Mouse (Mus musculus) forebrain, embryonic 13.5 days (tissue): ENCODE results near the gene Sept6. TPM values are rescaled to one million over a fixed set of nuclear protein-coding genes. Genes with fewer than 3 reads are reported as not detected.
"Not testable (repeated sequence)": the region's sequence is repeated elsewhere in the genome, so short reads cannot be mapped to it uniquely, and the experiment has no call there.

Experiments used
- ATAC-seq: fragments of 200-750 bp; cut with Nextera tagmentation; 2 replicates; pipeline ENCODE4 v1.8.0; 2017
- H3K27ac ChIP-seq: fragments of 300-500 bp; sonication (generic); 2 replicates; pipeline ENCODE4 v1.5.1; 2015; ENCODE audit warnings: inconsistent platforms, mild to moderate bottlenecking, moderate library complexity
- H3K27me3 ChIP-seq: fragments of 300-500 bp; sonication (generic); 2 replicates; pipeline ENCODE4 v1.6.1; 2015; ENCODE audit warnings: mild to moderate bottlenecking, inconsistent platforms
- H3K36me3 ChIP-seq: fragments of 300-500 bp; sonication (generic); 2 replicates; pipeline ENCODE4 v1.6.1; 2015; ENCODE audit warnings: mild to moderate bottlenecking, inconsistent platforms; ENCODE audit not compliant: poor library complexity, severe bottlenecking
- H3K4me1 ChIP-seq: fragments of 300-500 bp; sonication (generic); 2 replicates; pipeline ENCODE4 v1.6.1; 2015; ENCODE audit warnings: inconsistent platforms
- H3K4me2 ChIP-seq: fragments of 300-500 bp; sonication (generic); 2 replicates; pipeline ENCODE4 v1.6.1; 2015; ENCODE audit warnings: inconsistent platforms, mild to moderate bottlenecking, moderate library complexity
- H3K4me3 ChIP-seq: fragments of 300-500 bp; sonication (generic); 2 replicates; pipeline ENCODE4 v1.5.1; 2015; ENCODE audit warnings: mild to moderate bottlenecking, inconsistent platforms
- H3K9ac ChIP-seq: fragments of 300-500 bp; sonication (generic); 2 replicates; pipeline ENCODE4 v1.6.1; 2015; ENCODE audit warnings: mild to moderate bottlenecking, inconsistent platforms
- H3K9me3 ChIP-seq: fragments of 300-500 bp; sonication (generic); replicated peaks from 2 replicates; pipeline ENCODE4 v1.6.1; 2016; ENCODE audit warnings: inconsistent platforms
- WGBS: fragments of 180-500 bp; shearing (Covaris S2); methylation state at CpG from one replicate; pipeline ENCODE4 v1.1.7; 2015; 5-methylcytosine and 5-hydroxymethylcytosine counted together
- polyA plus RNA-seq: library from polyadenylated mRNA; unstranded; fragments of >200 nt; fragmentation: Nextera tagmentation; extraction: Ambion mirVana; gene quantifications from 2 replicates; pipeline ENCODE4 v1.2.1, GENCODE M21; 2015

Sept6 gene
- polyA plus RNA-seq, 1 experiment from 2014 or later = 41.9 TPM

DNA sequence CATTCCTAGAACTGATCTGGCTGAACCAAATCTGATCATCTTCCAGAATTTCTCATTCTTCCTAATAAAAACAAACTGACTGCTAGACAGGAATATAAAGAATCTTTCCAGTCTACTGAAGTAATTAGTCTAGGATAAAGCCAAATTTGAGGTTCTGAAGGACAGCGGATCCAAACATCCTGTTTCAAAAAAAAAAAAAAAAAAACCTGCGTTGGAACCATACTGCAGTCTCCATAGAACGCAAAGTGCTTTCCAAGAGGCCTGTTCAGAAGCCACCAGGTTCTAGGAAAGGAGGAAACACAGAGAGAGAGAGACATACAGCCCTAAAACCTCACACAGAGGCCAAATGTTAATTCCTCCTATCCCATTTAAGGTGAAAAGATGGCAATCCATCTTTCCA is 89.9 kb downstream of the Sept6 start:
- H3K27me3 ChIP-seq = no peaks in the 10 kb centered on the region
- H3K36me3 ChIP-seq = no peaks in the 10 kb centered on the region
- no peaks in the 10 kb centered on the region for H3K9me3 ChIP-seq
- H3K4me3 ChIP-seq = peak overlapping the region; percentile 56
- peak overlapping the region; percentile 81 for H3K27ac ChIP-seq
- ATAC-seq = no peak
- no peaks in the 10 kb centered on the region for H3K4me1 ChIP-seq
- WGBS = 33% methylated on average over 3 of the region's 3 CpGs
- peak overlapping the region; percentile 76 for H3K9ac ChIP-seq
- H3K4me2 ChIP-seq = peak overlapping the region; percentile 64

DNA sequence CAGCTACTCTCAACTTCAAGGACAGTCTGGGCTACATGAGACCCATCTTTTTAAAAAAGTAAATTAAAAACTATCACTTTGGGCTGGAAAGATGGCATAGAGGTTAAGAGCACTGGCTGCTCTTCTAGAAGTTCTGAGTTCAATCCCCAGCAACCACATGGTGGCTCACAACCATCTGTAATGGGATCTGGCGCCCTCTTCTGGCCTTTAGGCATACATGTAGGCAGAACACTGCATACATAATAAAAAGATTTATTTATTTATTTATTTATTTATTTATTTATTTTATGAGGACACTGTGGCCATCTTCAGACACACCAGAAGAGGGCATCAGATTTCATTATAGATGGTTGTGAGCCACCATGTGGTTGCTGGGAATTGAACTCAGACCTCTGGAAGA is 92.7 kb downstream of the Sept6 start:
- not testable (repeated sequence) for H3K4me2 ChIP-seq, H3K9me3 ChIP-seq, H3K27me3 ChIP-seq, H3K4me1 ChIP-seq, ATAC-seq, H3K4me3 ChIP-seq, H3K9ac ChIP-seq, H3K27ac ChIP-seq, H3K36me3 ChIP-seq
- WGBS = 21% methylated on average over 1 of the region's 1 CpGs

GRCm38 (mm10) chrX:36884719-36885118 is 106.9 kb downstream of the Sept6 start:
- no peak overlapping the region for H3K27ac ChIP-seq
- ATAC-seq = no peak

DNA sequence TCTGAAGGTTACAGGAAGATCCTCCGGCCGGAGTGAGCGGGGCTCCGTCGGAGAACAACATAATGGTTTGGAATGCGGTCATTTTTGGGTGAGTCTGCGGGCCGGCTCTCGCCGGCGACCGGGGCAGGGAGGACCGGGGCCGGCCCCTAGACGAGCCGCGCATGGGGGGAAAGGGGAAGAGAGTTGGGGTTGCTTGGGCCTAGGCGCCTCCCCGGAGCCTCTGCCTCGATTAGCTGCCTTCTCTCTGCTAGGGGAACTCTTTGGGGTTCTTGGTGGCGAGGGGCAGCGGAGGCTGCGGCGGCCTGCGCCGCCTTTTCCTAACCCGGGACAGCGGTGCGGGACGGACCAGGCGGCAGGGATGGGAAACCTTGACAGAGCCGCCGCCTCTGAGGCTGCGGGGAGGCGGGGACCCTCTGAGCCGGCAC is 116.9 kb downstream of the Sept6 start:
- Histone ChIP-seq H3K9me3 (no peaks in the 10 kb centered on the region), H3K4me3 (peak overlapping the region; percentile 68), H3K27ac (peak overlapping the region; percentile 81), H3K27me3 (no peaks in the 10 kb centered on the region), H3K9ac (peak overlapping the region; percentile 81), H3K4me1 (peaks cover 6% of the 10 kb centered on the region; the same call in 1 of the 2 replicates), H3K4me2 (peak overlapping the region; percentile 66), H3K36me3 (0 out of 2 replicates have a peak, but pooled peaks cover 4% of the 10 kb centered on the region)
- ATAC-seq = peak; percentile 61
- WGBS = 20% methylated on average over 36 of the region's 36 CpGs

More at GRCm38 (mm10) chrX:36884719-36885118, 106.9 kb downstream of the Sept6 start:
- Histone ChIP-seq H3K4me2 (no peak overlapping the region), H3K4me1 (no peaks in the 10 kb centered on the region), H3K4me3 (no peak overlapping the region), H3K27me3 (no peaks in the 10 kb centered on the region), H3K9ac (no peak overlapping the region), H3K36me3 (peaks cover 19% of the 10 kb centered on the region), H3K9me3 (no peaks in the 10 kb centered on the region)
- 70% methylated on average over 1 of the region's 1 CpGs for WGBS

GRCm38 (mm10) chrX:36874178-36874696 is 117.4 kb downstream of the Sept6 start:
- Histone ChIP-seq H3K9me3 (no peaks in the 10 kb centered on the region), H3K4me1 (peaks cover 6% of the 10 kb centered on the region; the same call in 1 of the 2 replicates)
- 12% methylated on average over 56 of the region's 57 CpGs for WGBS

DNA sequence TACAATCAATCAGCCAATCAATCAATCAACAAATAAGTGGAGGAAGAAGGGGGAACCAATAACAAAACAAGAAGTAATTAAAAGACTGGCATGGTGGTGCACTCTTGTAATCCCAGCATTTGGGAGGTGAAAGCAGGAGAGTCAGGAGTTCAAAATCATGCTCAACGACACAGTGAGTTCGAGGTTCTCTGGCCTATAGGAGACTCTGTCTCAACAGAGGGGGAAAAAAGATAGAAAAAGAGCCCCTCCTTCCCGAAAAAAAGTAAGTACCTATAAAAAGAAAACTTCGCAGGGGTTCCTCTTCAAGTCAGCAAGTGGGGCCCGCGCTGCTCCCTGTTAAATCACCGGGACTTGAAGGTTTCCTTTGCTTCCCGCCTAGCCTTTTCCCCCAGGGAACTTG is 117.8 kb downstream of the Sept6 start, which contains the start of the genes Ube2a and C330007P06Rik:
Gene Ube2a, plus strand, starts transcription at position 136 of the 400 bp plus-strand sequence.
Gene C330007P06Rik, minus strand, starts transcription at position 347 of the 400 bp plus-strand sequence.
- peaks cover 6% of the 10 kb centered on the region; the same call in 1 of the 2 replicates for H3K4me1 ChIP-seq
- H3K4me2 ChIP-seq = peak within 1 kb of the TSS; percentile 66
- 23% methylated on average over 8 of the region's 8 CpGs for WGBS
- peak within 1 kb of the TSS; percentile 68 for H3K4me3 ChIP-seq
- ATAC-seq = no peak
- peak within 1 kb of the TSS; percentile 81 for H3K27ac ChIP-seq
- H3K36me3 ChIP-seq = no peaks in the 10 kb centered on the region
- peak within 1 kb of the TSS; percentile 81 for H3K9ac ChIP-seq
- H3K27me3 ChIP-seq = no peaks in the 10 kb centered on the region
- no peaks in the 10 kb centered on the region for H3K9me3 ChIP-seq

More at GRCm38 (mm10) chrX:36874178-36874696, 117.4 kb downstream of the Sept6 start:
- H3K4me2 ChIP-seq = peak overlapping the region; percentile 66
- H3K36me3 ChIP-seq = 0 out of 2 replicates have a peak, but pooled peaks cover under 1% of the 10 kb centered on the region
- H3K9ac ChIP-seq = peak overlapping the region; percentile 81
- no peaks in the 10 kb centered on the region for H3K27me3 ChIP-seq
- ATAC-seq = peak; percentile 98
- peak overlapping the region; percentile 68 for H3K4me3 ChIP-seq
- peak overlapping the region; percentile 81 for H3K27ac ChIP-seq

DNA sequence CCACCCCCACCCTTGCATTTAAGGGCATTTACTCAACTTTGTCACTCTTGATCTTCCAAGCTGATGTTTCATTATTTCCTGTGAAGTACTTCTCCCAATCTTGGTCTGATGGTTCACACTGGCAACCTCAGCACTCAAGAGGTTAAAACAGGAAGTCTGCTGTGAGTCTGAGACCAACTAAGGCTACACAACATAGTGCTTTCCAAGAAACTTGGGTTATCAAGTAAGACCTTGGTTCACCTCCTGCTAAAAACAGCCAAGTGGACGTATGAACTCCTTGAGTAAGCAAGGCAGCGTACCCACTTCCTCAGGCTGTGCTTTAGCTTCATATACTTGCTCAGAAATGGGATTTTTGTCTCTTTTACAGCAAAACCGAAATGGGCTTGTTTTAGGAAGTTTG is 121.2 kb downstream of the Sept6 start:
- WGBS = 79% methylated on average over 3 of the region's 3 CpGs
- Histone ChIP-seq H3K4me2 (no peak overlapping the region), H3K36me3 (no peaks in the 10 kb centered on the region), H3K4me1 (peaks cover 4% of the 10 kb centered on the region; the same call in 1 of the 2 replicates), H3K4me3 (no peak overlapping the region), H3K9ac (no peak overlapping the region), H3K9me3 (no peaks in the 10 kb centered on the region), H3K27ac (no peak overlapping the region), H3K27me3 (no peaks in the 10 kb centered on the region)
- no peak for ATAC-seq

- no peak overlapping the region for H3K9ac ChIP-seq
- no peaks in the 10 kb centered on the region for H3K36me3 ChIP-seq
- peak; percentile 17; the same call in 1 of the 2 replicates for ATAC-seq
- peak overlapping the region; percentile 47 for H3K4me2 ChIP-seq
- no peaks in the 10 kb centered on the region for H3K9me3 ChIP-seq
- peaks cover 8% of the 10 kb centered on the region for H3K4me1 ChIP-seq
- no peaks in the 10 kb centered on the region for H3K27me3 ChIP-seq
- 60% methylated on average over 8 of the region's 8 CpGs for WGBS
- peak overlapping the region; percentile 45 for H3K4me3 ChIP-seq
- no peak overlapping the region for H3K27ac ChIP-seq
Observed at GRCm38 (mm10) chrX:36864609-36865328, 126.8 kb downstream of the Sept6 start.

DNA sequence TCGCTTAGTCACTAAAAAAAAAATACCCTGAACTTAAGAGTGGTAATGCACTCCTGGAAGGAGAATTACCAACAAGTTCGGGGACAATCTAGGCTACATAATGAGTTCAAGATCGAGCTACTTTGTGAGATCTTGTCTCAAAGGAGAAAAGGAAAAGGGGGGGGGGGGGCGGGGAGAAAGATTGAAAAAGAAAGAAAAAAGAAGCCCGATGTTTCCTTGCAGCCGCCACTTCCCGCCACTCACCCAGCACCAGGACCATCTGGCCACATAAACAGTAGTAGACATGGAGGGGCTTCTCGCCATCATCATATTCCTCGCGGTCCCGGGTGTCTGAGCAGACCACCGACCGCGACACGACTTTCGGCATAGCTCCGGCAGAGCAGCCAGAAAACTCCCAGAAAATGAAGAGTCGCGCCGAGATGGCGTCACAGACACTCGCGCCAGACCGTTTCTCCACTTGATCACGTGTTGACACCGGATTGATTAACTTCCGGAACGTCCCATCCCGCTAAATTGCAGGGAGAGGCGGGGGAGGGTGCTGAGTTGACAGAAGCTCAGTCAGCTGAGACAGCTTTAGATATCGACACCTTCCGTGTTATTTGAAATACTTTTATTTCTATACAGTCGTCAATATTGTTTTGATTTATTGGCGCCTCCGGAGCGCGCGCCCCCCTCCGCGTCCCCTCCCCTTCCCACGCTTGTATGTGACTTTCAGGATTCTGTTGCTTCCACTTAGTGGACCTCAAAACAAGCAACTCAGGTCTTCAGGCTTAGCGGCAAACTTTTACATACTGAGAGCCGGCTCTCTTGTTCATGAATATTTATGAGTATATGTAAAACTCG is 127.6 kb downstream of the Sept6 start:
- H3K9me3 ChIP-seq = no peaks in the 10 kb centered on the region
- no peaks in the 10 kb centered on the region for H3K36me3 ChIP-seq
- H3K27me3 ChIP-seq = no peaks in the 10 kb centered on the region
- peak overlapping the region; percentile 57 for H3K4me2 ChIP-seq
- ATAC-seq = peak; percentile 94
- H3K9ac ChIP-seq = peak overlapping the region; percentile 54
- peaks cover 8% of the 10 kb centered on the region for H3K4me1 ChIP-seq
- WGBS = 13% methylated on average over 42 of the region's 44 CpGs
- H3K4me3 ChIP-seq = peak overlapping the region; percentile 45
- H3K27ac ChIP-seq = no peak overlapping the region
